Mouse (Mus musculus): ENCODE data around the gene Cdc34.

Gene Cdc34

GRCm38 (mm10) chr10:79716254-79716987 is 34.4 kb downstream of the Cdc34 start, which contains the start of gene Hcn2:
Gene Hcn2, plus strand, starts transcription at chr10:79716634.
- DNase-seq (ENCODE audit: low spot score in 2 of 2) = no peak

GRCm38 (mm10) chr10:79716988-79717355 is 35.0 kb downstream of the Cdc34 start:
- no peak for DNase-seq (ENCODE audit: low spot score in 2 of 2)

GRCm38 (mm10) chr10:79717640-79718357 is 35.8 kb downstream of the Cdc34 start:
- peak in 1 of 2 experiments; percentile 51 for DNase-seq (ENCODE audit: low spot score in 2 of 2)

GRCm38 (mm10) chr10:79721089-79721488 is 39.1 kb downstream of the Cdc34 start:
- no peak for DNase-seq (ENCODE audit: low spot score in 2 of 2)

- DNase-seq (ENCODE audit: low spot score in 2 of 2) = no peak
Observed at GRCm38 (mm10) chr10:79723047-79723446, 41.1 kb downstream of the Cdc34 start.

- DNase-seq (ENCODE audit: low spot score in 2 of 2) = no peak
Observed at GRCm38 (mm10) chr10:79723692-79724091, 41.7 kb downstream of the Cdc34 start.

GRCm38 (mm10) chr10:79726090-79726489 is 44.1 kb downstream of the Cdc34 start:
- DNase-seq (ENCODE audit: low spot score in 2 of 2) = peak; percentile 55 to 69

- no peak for DNase-seq (ENCODE audit: low spot score in 2 of 2)
Observed at GRCm38 (mm10) chr10:79728323-79729249, 46.6 kb downstream of the Cdc34 start.

GRCm38 (mm10) chr10:79729357-79729965 is 47.5 kb downstream of the Cdc34 start:
- DNase-seq (ENCODE audit: low spot score in 2 of 2) = no peak

- peak in 1 of 2 experiments; percentile 53 for DNase-seq (ENCODE audit: low spot score in 2 of 2)
Observed at GRCm38 (mm10) chr10:79732500-79732899, 50.5 kb downstream of the Cdc34 start.

- DNase-seq (ENCODE audit: low spot score in 2 of 2) = no peak
Observed at GRCm38 (mm10) chr10:79733847-79734246, 51.9 kb downstream of the Cdc34 start.

GRCm38 (mm10) chr10:79735361-79735760 is 53.4 kb downstream of the Cdc34 start:
- DNase-seq (ENCODE audit: low spot score in 2 of 2) = no peak

GRCm38 (mm10) chr10:79736706-79737105 is 54.7 kb downstream of the Cdc34 start:
- no peak for DNase-seq (ENCODE audit: low spot score in 2 of 2)

Data from spleen, postnatal 14 days (tissue).